Mouse (Mus musculus) right cerebral cortex, adult 18-20 months (tissue): ENCODE measurements at regions not wholly inside any gene's neighbourhood (a gene's known extent, or its start where the extent isn't known, plus 50 kb on each side); places are given as distances from the start of the nearest gene placed in this dataset.

Experiments
- DNase-seq: peaks from one replicate; pipeline ENCODE4 v3.0.0; 2022; ENCODE audit warnings: mixed read lengths

DNA sequence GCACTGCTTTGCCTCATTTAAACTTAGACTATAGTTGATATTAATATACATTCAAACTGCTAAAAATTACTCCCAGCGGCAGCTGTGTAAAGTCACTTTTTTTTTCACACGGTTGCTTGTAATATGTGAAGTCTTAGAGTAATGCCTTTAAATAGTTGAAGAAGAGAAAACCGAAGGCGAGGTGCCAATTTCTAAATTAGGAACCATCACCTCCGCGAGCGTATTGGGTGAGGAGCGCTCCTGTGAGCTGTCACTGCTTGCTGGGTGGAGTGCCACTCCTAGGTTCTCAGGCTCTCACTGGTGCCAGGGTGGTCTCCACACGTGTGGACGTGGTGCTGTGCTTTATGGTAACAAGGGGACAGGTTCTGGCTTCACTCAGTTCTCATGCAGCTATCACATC, 82.8 kb upstream of the Nectin3 start:
- peak; percentile 62 for DNase-seq

GRCm38 (mm10) chr16:46574221-46574620, 75.9 kb upstream of the Nectin3 start:
- DNase-seq: no peak

DNA sequence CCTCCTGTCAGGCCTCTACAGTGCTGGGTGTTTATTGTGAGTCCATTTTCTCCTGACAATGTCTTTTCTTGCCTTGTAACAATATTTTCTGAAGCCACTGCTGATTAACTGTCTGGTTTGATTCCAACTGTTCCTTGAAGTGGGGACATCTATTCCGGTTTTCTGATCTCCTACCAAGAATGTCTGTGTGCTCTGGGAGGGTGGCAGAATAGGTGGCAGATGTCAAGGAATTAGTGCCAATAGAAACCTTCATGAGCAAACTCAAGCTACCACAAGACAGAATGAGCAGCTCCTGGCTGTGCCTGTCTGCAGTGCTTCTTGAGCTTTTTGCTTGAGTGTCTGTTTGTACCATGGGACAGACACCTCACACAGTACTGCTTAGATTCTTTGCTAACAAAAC, 69.1 kb upstream of the Nectin3 start:
- no peak for DNase-seq

DNA sequence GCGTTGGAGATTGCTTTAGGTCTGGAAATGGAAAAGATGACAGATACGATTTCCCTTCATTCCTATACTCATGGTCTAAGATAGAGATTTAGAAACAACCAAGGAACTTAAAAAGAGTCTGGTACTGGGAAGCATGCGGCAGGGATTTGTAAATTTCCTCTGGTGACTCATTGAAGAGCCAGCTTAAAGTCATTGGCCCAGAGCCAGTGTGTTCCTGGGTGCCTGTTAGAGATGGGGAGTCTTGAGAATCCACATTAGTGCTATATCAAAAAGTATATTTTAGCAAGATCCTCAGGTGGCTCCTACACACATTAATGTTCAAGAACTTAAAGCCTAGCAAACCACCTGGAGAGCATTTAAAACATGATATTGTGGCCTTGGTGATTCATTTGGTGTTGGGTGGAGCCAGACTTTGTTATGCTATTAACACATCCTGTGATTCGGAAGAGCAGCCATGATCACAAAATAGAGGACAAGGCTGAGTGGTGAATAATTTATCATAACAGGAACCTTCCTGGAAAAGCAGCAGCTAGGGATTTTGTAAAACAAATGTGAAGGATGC, 67.8 kb upstream of the Nectin3 start:
- DNase-seq: peak; percentile 38

- no peak for DNase-seq
Observed at GRCm38 (mm10) chr16:46557281-46557680, 59.0 kb upstream of the Nectin3 start.

GRCm38 (mm10) chr16:46548207-46548606, 49.9 kb upstream of the Nectin3 start:
- DNase-seq: no peak
